8 mouse cellular contexts compared by ENCODE assay signal in genomic region chr17:35021163-35021808, GRCm38 (mm10). TPM values are rescaled to one million over a fixed set of nuclear protein-coding genes. Genes with fewer than 3 reads are reported as not detected.
DNase-seq lines count a peak whose midpoint lies in the region; ATAC-seq lines count a peak whose summit lies in the region.

No protein-coding gene starts in this region.

- H3K27ac ChIP-seq in hindbrain, embryonic 11.5 days (ENCODE audit: low read depth, low read length): no peak overlapping the region

- 5% methylated on average over 17 of the region's 17 CpGs for WGBS in hindbrain, embryonic 11.5 days

- peaks cover 4% of the 10 kb centered on the region for H3K4me1 ChIP-seq in hindbrain, embryonic 11.5 days (replicated peaks; ENCODE audit: control insufficient read depth, insufficient read depth, low read length)

- H3K27me3 ChIP-seq in hindbrain, embryonic 11.5 days (ENCODE audit: control insufficient read depth, insufficient read depth, low read length): no peaks in the 10 kb centered on the region

- H3K36me3 ChIP-seq in hindbrain, embryonic 11.5 days (ENCODE audit: control insufficient read depth, insufficient read depth, low read length): 0 out of 2 replicates have a peak, but pooled peaks cover under 1% of the 10 kb centered on the region

- no peaks in the 10 kb centered on the region for H3K9me3 ChIP-seq in hindbrain, embryonic 11.5 days (ENCODE audit: control insufficient read depth, low read length)

- no peak overlapping the region for H3K4me3 ChIP-seq in hindbrain, embryonic 11.5 days (ENCODE audit: low read depth, low read length)

- H3K9ac ChIP-seq in hindbrain, embryonic 11.5 days (ENCODE audit: low read depth, low read length): peak overlapping the region; percentile 40; the same call in 1 of the 2 replicates

- peak; percentile 83 for ATAC-seq in hindbrain, embryonic 11.5 days (ENCODE audit: low FRiP score)

- H3K4me2 ChIP-seq in hindbrain, embryonic 11.5 days (replicated peaks; ENCODE audit: low read depth, low read length): 0 out of 2 replicates have a peak overlapping the region, but pooled peaks have one; percentile 24

- peak; percentile 89 for DNase-seq in MN1 (ENCODE audit: low spot score)
- peak; percentile 92 for DNase-seq in cerebellum, adult 9-10 months
- DNase-seq in frontal cortex, adult 2 months (ENCODE audit: extremely low spot score in 1 of 2, low spot score in 1 of 2): peak; percentile 57 to 94
- DNase-seq in hindbrain, embryonic 11.5 days (ENCODE audit: low spot score): peak; percentile 96
- peak; percentile 82 to 89 for DNase-seq in layer of hippocampus, postnatal 14 days (ENCODE audit: low spot score in 2 of 2)
- DNase-seq in lung, postnatal 10 days: peak; percentile 94
- peak; percentile 94 for DNase-seq in retina, postnatal 1 day
- DNase-seq in thymus, postnatal 4 days: peak; percentile 97

RNA-seq across cellular contexts. Expression of gene Vwa7, which starts 4.9 kb away (rescaled TPM):
- 0.48 and 0.59 TPM in 2 replicates for polyA plus RNA-seq in frontal cortex, adult 2 months (2012; rRNA removed)
- polyA plus RNA-seq in hindbrain, embryonic 11.5 days (2014; fragmentation: Nextera tagmentation; extraction: Ambion mirVana): 0.10 and 0.36 TPM in 2 replicates
- total RNA-seq in layer of hippocampus, postnatal 14 days (2021): under 1 TPM; 0.14 to 0.21 TPM

RNA-seq across cellular contexts. Expression of gene Sapcd1, which starts 6.5 kb away (rescaled TPM):
- polyA plus RNA-seq in frontal cortex, adult 2 months (2012; rRNA removed): 1.5 and 2.6 TPM in 2 replicates
- polyA plus RNA-seq in hindbrain, embryonic 11.5 days (2014; fragmentation: Nextera tagmentation; extraction: Ambion mirVana): 3.0 and 4.0 TPM in 2 replicates
- 1 to 10 TPM; 1.8 to 2.6 TPM for total RNA-seq in layer of hippocampus, postnatal 14 days (2021)

RNA-seq across cellular contexts. Expression of gene Vars, which starts 20.5 kb away (rescaled TPM):
- 48.2 and 55.1 TPM in 2 replicates for polyA plus RNA-seq in frontal cortex, adult 2 months (2012; rRNA removed)
- 69.1 and 71.7 TPM in 2 replicates for polyA plus RNA-seq in hindbrain, embryonic 11.5 days (2014; fragmentation: Nextera tagmentation; extraction: Ambion mirVana)
- 10 to 100 TPM; 52.9 to 55.9 TPM for total RNA-seq in layer of hippocampus, postnatal 14 days (2021)

RNA-seq across cellular contexts. Expression of gene Msh5, which starts 25.3 kb away (rescaled TPM):
- 1.5 and 2.0 TPM in 2 replicates for polyA plus RNA-seq in frontal cortex, adult 2 months (2012; rRNA removed)
- 3.1 and 4.2 TPM in 2 replicates for polyA plus RNA-seq in hindbrain, embryonic 11.5 days (2014; fragmentation: Nextera tagmentation; extraction: Ambion mirVana)
- 1 to 10 TPM in 1 of 2 experiments, under 1 TPM in 1; 0.79 to 1.9 TPM for total RNA-seq in layer of hippocampus, postnatal 14 days (2021)

RNA-seq across cellular contexts. Expression of gene Clic1, which starts 28.5 kb away (rescaled TPM):
- 26.4 and 28.5 TPM in 2 replicates for polyA plus RNA-seq in frontal cortex, adult 2 months (2012; rRNA removed)
- 45.6 and 85.1 TPM in 2 replicates for polyA plus RNA-seq in hindbrain, embryonic 11.5 days (2014; fragmentation: Nextera tagmentation; extraction: Ambion mirVana)
- 10 to 100 TPM; 11.7 to 14.8 TPM for total RNA-seq in layer of hippocampus, postnatal 14 days (2021)
